Mouse (Mus musculus): Measurements from ENCODE around the gene Irf4.

DNA sequence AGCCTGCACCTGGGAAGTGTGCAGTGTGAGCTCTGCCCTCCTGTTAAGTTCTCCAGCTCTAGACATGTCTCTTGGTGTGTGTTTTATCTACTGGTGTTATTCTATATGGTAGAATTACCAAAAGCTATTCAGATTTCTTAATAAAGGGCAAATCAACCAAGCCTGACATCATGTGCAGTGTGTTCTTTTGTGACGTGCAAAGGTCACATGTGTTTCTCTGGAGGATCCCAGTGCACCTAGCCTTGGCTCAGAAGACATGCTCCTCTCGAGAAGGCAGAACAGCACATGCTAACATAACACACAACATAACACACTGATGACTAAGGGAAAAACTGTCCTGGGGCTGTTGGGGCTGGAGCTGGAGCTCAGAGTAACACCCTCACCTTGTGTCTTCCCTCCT, 38.0 kb upstream of the Irf4 start:
- TF ChIP-seq POLR2A (IDR thresholded peaks at IDR 0.05; ENCODE audit: low read depth, low read length) (no peak), CTCF (IDR thresholded peaks at IDR 0.05; ENCODE audit: extremely low read depth, insufficient read length, insufficient replicate concordance, low read depth, low read length) (no peak)

Measured in small intestine, adult 2 months (tissue).